Mouse (Mus musculus): ENCODE results near the gene Kcns1. TPM values are rescaled to one million over a fixed set of nuclear protein-coding genes. Genes with fewer than 3 reads are reported as not detected.
"Not testable (repeated sequence)": the region's sequence is repeated elsewhere in the genome, so short reads cannot be mapped to it uniquely, and the experiment has no call there.

Gene Kcns1
- polyA plus RNA-seq (2016; fragmentation: Nextera tagmentation; extraction: Ambion mirVana): 0.15 TPM in 1 of 2 replicates, not detected in the other

DNA sequence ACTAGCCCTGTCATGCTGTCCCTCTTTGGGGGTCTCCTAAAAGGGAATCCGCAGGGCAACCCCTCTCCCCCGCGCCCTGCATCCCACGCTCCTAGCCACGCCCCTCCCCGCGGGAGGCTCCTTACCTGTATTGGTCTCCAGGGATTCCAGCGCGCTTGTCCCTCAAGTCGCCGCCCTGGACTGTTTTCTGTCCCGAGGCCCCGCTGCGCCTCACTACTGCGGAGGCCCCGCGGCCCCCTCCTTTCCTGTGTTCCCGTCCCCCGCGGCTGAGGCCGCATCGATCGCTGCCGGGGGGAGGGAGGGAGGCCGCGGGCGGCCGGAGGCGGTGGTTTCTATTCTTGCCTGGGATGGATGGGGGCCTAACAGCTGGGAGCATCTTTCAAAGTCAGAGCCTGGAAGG, at the start of gene Kcns1:
TSS of gene Kcns1 (minus strand) at position 212 of the 400 bp plus-strand sequence.
- peak; percentile 42 for DNase-seq (ENCODE audit: low spot score)
- peaks cover 28% of the 10 kb centered on the region for H3K4me1 ChIP-seq
- no peaks in the 10 kb centered on the region for H3K36me3 ChIP-seq
- H3K27ac ChIP-seq: no peak within 1 kb of the TSS; the same call in 1 of the 2 replicates
- peaks cover 97% of the 10 kb centered on the region for H3K27me3 ChIP-seq (ENCODE audit: low read depth, poor library complexity, severe bottlenecking)
- peak within 1 kb of the TSS; percentile 49 for H3K4me3 ChIP-seq
- under 1% methylated on average over 29 of the region's 29 CpGs for WGBS
- no peaks in the 10 kb centered on the region for H3K9me3 ChIP-seq (replicated peaks)

DNA sequence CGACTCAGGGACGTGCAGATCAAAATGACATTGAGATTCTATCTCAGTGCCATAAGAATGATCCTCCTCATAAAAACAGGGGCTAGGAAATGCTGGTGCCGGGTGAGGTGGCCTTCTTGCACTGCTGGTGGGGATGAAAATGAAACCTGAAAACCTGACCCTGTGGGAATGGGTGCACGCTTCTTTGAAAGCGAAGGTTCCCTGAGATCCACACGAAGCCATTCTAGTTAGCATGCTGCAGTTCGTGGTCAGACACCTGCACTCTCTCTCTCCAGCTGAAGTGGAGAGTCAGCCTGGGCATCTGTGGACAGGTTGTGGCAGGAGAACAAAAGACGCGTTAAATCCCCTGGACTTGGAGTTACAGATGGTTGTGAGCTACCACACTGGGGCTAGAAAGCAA, 48.4 kb upstream of the Kcns1 start:
- H3K27ac ChIP-seq: no peak overlapping the region
- no peaks in the 10 kb centered on the region for H3K27me3 ChIP-seq (ENCODE audit: low read depth, poor library complexity, severe bottlenecking)
- no peak for DNase-seq (ENCODE audit: low spot score)
- no peaks in the 10 kb centered on the region for H3K36me3 ChIP-seq
- 90% methylated on average over 9 of the region's 9 CpGs for WGBS
- peaks cover 3% of the 10 kb centered on the region; the same call in 1 of the 2 replicates for H3K4me1 ChIP-seq
- H3K4me3 ChIP-seq: no peak overlapping the region
- H3K9me3 ChIP-seq (replicated peaks): no peaks in the 10 kb centered on the region

GRCm38 (mm10) chr2:164212711-164213110, 41.8 kb upstream of the Kcns1 start:
- no peak for DNase-seq (ENCODE audit: low spot score)
- no peaks in the 10 kb centered on the region for H3K4me1 ChIP-seq
- H3K36me3 ChIP-seq: no peaks in the 10 kb centered on the region
- H3K9me3 ChIP-seq (replicated peaks): no peaks in the 10 kb centered on the region
- WGBS: 90% methylated on average over 5 of the region's 5 CpGs
- H3K27me3 ChIP-seq (ENCODE audit: low read depth, poor library complexity, severe bottlenecking): no peaks in the 10 kb centered on the region
- H3K4me3 ChIP-seq: no peak overlapping the region
- no peak overlapping the region for H3K27ac ChIP-seq

- H3K36me3 ChIP-seq: no peaks in the 10 kb centered on the region
- no peak for DNase-seq (ENCODE audit: low spot score)
- no peaks in the 10 kb centered on the region for H3K4me1 ChIP-seq
- WGBS: 86% methylated on average over 4 of the region's 4 CpGs
- H3K27me3 ChIP-seq (ENCODE audit: low read depth, poor library complexity, severe bottlenecking): no peaks in the 10 kb centered on the region
- H3K27ac ChIP-seq: no peak overlapping the region
- no peak overlapping the region for H3K4me3 ChIP-seq
- no peaks in the 10 kb centered on the region for H3K9me3 ChIP-seq (replicated peaks)
Measured at GRCm38 (mm10) chr2:164210892-164211291, 40.0 kb upstream of the Kcns1 start.

GRCm38 (mm10) chr2:164206676-164207075, 35.8 kb upstream of the Kcns1 start:
- Histone ChIP-seq H3K4me3 (no peak overlapping the region), H3K27me3 (ENCODE audit: low read depth, poor library complexity, severe bottlenecking) (no peaks in the 10 kb centered on the region), H3K27ac (no peak overlapping the region), H3K4me1 (no peaks in the 10 kb centered on the region), H3K9me3 (replicated peaks) (no peaks in the 10 kb centered on the region), H3K36me3 (no peaks in the 10 kb centered on the region)
- 80% methylated on average over 4 of the region's 4 CpGs for WGBS
- no peak for DNase-seq (ENCODE audit: low spot score)

- not testable (repeated sequence) for H3K27me3 ChIP-seq (ENCODE audit: low read depth, poor library complexity, severe bottlenecking); H3K4me3 ChIP-seq; DNase-seq (ENCODE audit: low spot score); H3K27ac ChIP-seq; H3K9me3 ChIP-seq (replicated peaks); H3K4me1 ChIP-seq; H3K36me3 ChIP-seq
- 91% methylated on average over 10 of the region's 10 CpGs for WGBS
Measured at GRCm38 (mm10) chr2:164206011-164206410, 35.1 kb upstream of the Kcns1 start.

GRCm38 (mm10) chr2:164199626-164200327, 28.9 kb upstream of the Kcns1 start, which contains the start of gene Wfdc15a:
Wfdc15a (minus strand) TSS chr2:164200130.
- WGBS: 86% methylated on average over 20 of the region's 20 CpGs

GRCm38 (mm10) chr2:164196700-164196990, 25.7 kb upstream of the Kcns1 start:
- no peaks in the 10 kb centered on the region for H3K9me3 ChIP-seq (replicated peaks)
- H3K27ac ChIP-seq: no peak overlapping the region
- H3K36me3 ChIP-seq: no peaks in the 10 kb centered on the region
- WGBS: 95% methylated on average over 5 of the region's 5 CpGs
- H3K27me3 ChIP-seq (ENCODE audit: low read depth, poor library complexity, severe bottlenecking): no peaks in the 10 kb centered on the region
- no peak for DNase-seq (ENCODE audit: low spot score)
- peaks cover 3% of the 10 kb centered on the region; the same call in 1 of the 2 replicates for H3K4me1 ChIP-seq
- H3K4me3 ChIP-seq: no peak overlapping the region

More at GRCm38 (mm10) chr2:164199626-164200327, 28.9 kb upstream of the Kcns1 start, which contains the start of gene Wfdc15a:
- Histone ChIP-seq H3K27me3 (ENCODE audit: low read depth, poor library complexity, severe bottlenecking) (no peaks in the 10 kb centered on the region), H3K4me1 (peaks cover 3% of the 10 kb centered on the region; the same call in 1 of the 2 replicates), H3K9me3 (replicated peaks) (no peaks in the 10 kb centered on the region), H3K4me3 (no peak within 1 kb of the TSS), H3K27ac (no peak within 1 kb of the TSS), H3K36me3 (no peaks in the 10 kb centered on the region)
- DNase-seq (ENCODE audit: low spot score): no peak

- no peak for DNase-seq (ENCODE audit: low spot score)
- H3K27ac ChIP-seq: no peak overlapping the region
Measured at GRCm38 (mm10) chr2:164195971-164196699, 25.2 kb upstream of the Kcns1 start.

GRCm38 (mm10) chr2:164194959-164195630, 24.2 kb upstream of the Kcns1 start:
- Histone ChIP-seq H3K4me1 (peaks cover 3% of the 10 kb centered on the region; the same call in 1 of the 2 replicates), H3K27ac (no peak overlapping the region), H3K4me3 (no peak overlapping the region), H3K9me3 (replicated peaks) (no peaks in the 10 kb centered on the region), H3K27me3 (ENCODE audit: low read depth, poor library complexity, severe bottlenecking) (no peaks in the 10 kb centered on the region), H3K36me3 (no peaks in the 10 kb centered on the region)
- WGBS: 81% methylated on average over 5 of the region's 5 CpGs
- no peak for DNase-seq (ENCODE audit: low spot score)

More at GRCm38 (mm10) chr2:164195971-164196699, 25.2 kb upstream of the Kcns1 start:
- Histone ChIP-seq H3K27me3 (ENCODE audit: low read depth, poor library complexity, severe bottlenecking) (no peaks in the 10 kb centered on the region), H3K36me3 (no peaks in the 10 kb centered on the region), H3K4me1 (peaks cover 3% of the 10 kb centered on the region; the same call in 1 of the 2 replicates), H3K9me3 (replicated peaks) (no peaks in the 10 kb centered on the region), H3K4me3 (no peak overlapping the region)
- WGBS: 92% methylated on average over 5 of the region's 5 CpGs

DNA sequence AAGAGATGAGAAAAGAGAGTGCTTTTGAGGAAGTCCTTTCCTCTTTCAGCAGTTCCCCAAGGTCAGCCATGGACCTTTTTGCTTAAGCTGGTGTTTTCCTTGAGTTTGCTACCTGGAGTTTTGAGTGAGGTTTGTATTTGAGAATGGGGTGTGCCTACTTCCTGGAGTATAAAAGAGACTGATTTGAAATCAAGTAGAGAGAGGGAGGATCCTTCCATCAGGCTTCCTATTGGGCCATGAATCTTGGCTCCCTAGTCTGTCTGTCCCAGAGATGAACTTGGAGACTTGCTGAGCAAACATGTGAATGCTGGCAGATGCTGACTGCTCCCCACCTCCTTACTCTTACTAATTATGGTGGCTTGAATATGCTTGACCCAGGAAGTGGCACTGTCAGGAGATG, 21.4 kb upstream of the Kcns1 start:
- DNase-seq (ENCODE audit: low spot score): no peak
- no peak overlapping the region for H3K27ac ChIP-seq
- no peaks in the 10 kb centered on the region for H3K4me1 ChIP-seq
- H3K9me3 ChIP-seq (replicated peaks): no peaks in the 10 kb centered on the region
- no peaks in the 10 kb centered on the region for H3K27me3 ChIP-seq (ENCODE audit: low read depth, poor library complexity, severe bottlenecking)
- no peaks in the 10 kb centered on the region for H3K36me3 ChIP-seq
- no peak overlapping the region for H3K4me3 ChIP-seq

DNA sequence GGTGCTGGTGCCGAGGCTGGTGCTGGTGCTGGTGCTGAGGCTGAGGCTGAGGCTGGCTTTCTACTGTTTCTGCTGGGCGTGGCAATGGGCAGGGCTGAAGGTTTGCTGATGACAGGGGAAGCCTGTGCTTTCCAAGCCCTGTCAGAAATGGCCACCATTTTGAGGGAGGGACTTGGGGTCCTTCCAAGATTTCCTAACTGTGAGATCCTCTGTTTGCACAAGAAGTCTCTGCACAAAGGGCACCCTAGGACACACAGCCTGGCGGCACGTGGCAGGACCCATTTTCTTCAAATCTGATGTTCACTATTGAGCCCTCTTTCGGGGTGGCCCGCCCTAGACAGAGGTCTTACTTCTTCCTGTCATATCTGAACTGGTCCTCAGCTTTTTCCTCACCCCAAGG, 19.7 kb upstream of the Kcns1 start, which contains the start of gene Wfdc12:
TSS of gene Wfdc12 (minus strand) at position 33 of the 400 bp plus-strand sequence.
- 92% methylated on average over 6 of the region's 6 CpGs for WGBS
- H3K4me1 ChIP-seq: no peaks in the 10 kb centered on the region

DNA sequence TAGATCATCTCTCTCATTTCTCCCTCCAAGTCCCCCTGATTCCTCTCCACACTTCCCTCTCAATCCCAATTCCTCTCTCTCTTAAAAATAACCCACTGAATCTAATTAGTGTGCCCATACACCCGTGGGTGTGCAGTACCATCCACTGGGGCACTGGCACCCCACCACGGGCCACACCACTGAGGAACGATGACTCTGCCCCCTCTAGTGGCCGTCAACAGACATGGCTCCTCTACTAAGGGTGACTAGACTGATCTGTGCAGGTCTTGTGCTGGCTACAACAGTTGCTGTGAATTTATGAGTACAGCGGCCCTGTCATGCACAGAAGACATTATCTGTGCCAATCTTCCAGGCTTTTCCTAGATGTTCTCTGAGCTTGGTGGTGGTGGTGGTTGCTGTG, 17.8 kb upstream of the Kcns1 start:
- Histone ChIP-seq H3K4me1 (no peaks in the 10 kb centered on the region; the same call in 1 of the 2 replicates), H3K27me3 (ENCODE audit: low read depth, poor library complexity, severe bottlenecking) (no peaks in the 10 kb centered on the region), H3K4me3 (no peak overlapping the region), H3K36me3 (no peaks in the 10 kb centered on the region), H3K9me3 (replicated peaks) (no peaks in the 10 kb centered on the region), H3K27ac (no peak overlapping the region)
- WGBS: 34% methylated on average over 5 of the region's 5 CpGs
- no peak for DNase-seq (ENCODE audit: low spot score)

More for the DNA sequence above, 19.7 kb upstream of the Kcns1 start, which contains the start of gene Wfdc12:
- Histone ChIP-seq H3K9me3 (replicated peaks) (no peaks in the 10 kb centered on the region), H3K36me3 (no peaks in the 10 kb centered on the region), H3K4me3 (no peak within 1 kb of the TSS), H3K27ac (no peak within 1 kb of the TSS), H3K27me3 (ENCODE audit: low read depth, poor library complexity, severe bottlenecking) (no peaks in the 10 kb centered on the region)
- DNase-seq (ENCODE audit: low spot score): no peak

Data from limb, embryonic 10.5 days (tissue).